Mouse (Mus musculus): Measurements from ENCODE around the gene Mroh2a. TPM values are rescaled to one million over a fixed set of nuclear protein-coding genes. Genes with fewer than 3 reads are reported as not detected.
"Not testable (repeated sequence)": the region's sequence is repeated elsewhere in the genome, so short reads cannot be mapped to it uniquely, and the experiment has no call there.

The Mroh2a gene
- total RNA-seq, 2 experiments from 2014 or later = 0.19 TPM; not detected in 1

DNA sequence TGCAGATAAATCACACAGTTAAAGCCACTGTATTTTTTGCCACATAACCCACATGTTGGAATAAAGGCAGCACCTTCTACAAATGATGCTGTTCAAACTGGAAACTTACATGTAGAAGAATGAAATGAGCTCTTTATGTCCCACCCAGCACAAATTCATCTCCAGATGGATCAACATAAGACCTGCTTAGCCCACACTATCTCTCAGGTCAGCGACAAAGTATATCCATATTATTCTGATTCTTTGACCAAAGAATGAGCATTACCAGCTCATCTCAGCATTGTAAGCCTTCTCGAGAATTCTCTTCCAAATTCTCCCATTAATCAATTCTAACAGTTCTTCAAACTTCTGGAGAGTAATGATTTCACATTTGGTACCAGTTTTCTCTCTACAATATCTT is 4.6 kb upstream of the Mroh2a start:
- Histone ChIP-seq H3K4me3 (no peak overlapping the region), H3K27ac (no peak overlapping the region)
- TF ChIP-seq CTCF (IDR thresholded peaks at IDR 0.05) = no peak
- no peak for DNase-seq (ENCODE audit: extremely low spot score in 1 of 2, low spot score in 2 of 2)
- intact Hi-C loops (cut with DNase I) = no loop called here

DNA sequence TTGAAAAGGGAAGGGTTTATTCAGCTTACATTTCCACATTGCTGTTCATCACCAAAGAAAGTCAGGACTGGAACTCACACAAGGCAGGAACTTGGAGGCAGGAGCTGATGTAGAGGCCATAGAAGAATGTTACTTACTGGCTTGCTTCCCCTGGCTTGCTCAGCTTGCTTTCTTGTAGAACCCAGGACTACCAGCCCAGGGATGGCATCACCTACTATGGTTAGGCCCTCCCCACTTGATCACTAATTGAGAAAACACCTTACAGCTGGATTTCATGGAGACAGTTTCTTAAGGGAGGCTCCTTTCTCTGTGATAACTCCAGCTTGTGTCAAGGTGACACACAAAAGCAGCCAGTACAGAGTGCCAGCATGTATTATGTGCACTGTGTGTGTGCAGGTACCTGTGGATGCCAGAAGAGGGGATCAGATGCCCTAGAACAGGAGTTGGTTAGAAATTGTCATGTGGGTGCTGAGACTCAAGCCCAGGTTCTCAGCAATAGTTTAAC is 3.7 kb upstream of the Mroh2a start:
- H3K4me3 ChIP-seq; intact Hi-C loops (cut with DNase I); DNase-seq (ENCODE audit: extremely low spot score in 1 of 2, low spot score in 2 of 2); H3K27ac ChIP-seq: not testable (repeated sequence)

DNA sequence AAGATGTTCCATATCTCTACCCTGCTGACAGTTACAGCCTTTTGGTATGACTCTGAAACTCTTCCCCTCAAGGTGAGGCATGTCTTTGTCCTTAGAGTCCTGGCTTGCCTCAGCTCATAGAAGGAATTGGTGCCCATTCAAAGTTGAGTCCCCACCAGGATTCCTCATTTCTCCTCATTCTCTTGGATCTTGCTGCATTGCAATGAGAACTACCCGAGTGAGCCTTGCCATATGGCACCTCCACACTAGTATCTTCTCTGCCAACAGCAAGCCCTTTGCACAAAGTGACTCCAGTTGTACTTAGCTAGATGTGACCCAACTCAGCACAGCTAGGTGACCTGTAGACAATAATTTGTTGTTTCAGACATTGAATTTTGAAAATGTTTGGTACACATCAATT is 3.2 kb upstream of the Mroh2a start:
- peak in 1 of 2 experiments; percentile 12 for DNase-seq (ENCODE audit: extremely low spot score in 1 of 2, low spot score in 2 of 2)
- Histone ChIP-seq H3K27ac (no peak overlapping the region), H3K4me3 (no peak overlapping the region)
- intact Hi-C loops (cut with DNase I) = no loop called here
- no peak for TF ChIP-seq CTCF (IDR thresholded peaks at IDR 0.05)

DNA sequence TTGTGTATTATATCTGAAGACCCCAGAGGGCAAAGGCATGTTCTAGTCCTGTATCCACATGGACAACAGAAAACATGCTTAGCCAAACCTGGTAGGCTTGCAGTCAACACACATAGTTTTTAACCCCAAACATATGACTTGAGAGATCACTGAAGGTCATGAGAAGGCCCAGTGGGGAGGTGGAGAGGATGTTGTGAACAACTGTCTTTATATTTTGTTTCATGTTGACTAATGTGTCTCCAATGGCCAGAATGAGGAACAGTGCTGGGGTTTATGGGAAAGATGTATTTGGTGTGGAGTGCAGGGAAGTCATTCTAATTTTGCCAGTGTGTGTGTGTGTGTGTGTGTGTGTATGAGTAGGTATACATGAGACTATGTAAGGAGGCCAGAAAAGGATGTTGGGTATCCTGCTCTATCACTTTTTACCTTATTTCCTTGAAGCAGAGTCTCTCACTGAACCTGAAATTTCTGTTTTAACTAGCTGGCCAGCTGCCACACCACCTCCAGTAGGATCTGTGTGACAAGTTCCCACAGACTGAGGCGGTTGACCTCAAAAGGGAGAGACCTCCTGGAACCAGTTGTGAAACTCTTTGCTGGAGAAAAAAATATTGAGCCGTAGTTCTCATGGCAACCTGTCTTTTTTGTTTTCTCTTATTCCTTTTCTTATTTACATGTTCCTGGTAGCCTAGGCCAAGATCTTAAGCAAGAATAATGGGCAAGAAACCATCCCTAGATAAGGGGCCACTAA is 2.6 kb upstream of the Mroh2a start:
- intact Hi-C loops (cut with DNase I) = no loop called here
- DNase-seq (ENCODE audit: extremely low spot score in 1 of 2, low spot score in 2 of 2) = no peak
- TF ChIP-seq CTCF (IDR thresholded peaks at IDR 0.05) = no peak
- H3K4me3 ChIP-seq = no peak overlapping the region
- no peak overlapping the region for H3K27ac ChIP-seq

DNA sequence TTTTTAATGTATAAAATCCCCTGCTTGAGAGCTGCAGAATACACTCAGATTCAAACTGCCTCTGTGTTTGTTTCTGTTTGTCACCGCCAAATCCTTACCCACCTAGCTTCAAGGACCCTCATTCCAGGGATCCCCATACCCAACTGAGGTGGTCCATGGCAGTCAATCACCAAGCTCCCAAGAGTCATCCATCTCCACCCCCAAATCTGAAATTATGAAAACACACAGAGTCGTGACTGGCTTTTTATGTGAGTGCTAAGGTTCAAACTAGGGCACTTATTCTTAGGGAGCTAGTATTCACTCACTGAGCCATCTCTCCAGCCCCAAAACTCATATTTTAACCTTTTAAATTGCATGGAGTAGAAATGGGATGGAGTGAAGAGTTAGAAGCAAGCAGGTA is 1.5 kb upstream of the Mroh2a start:
- intact Hi-C loops (cut with DNase I); H3K4me3 ChIP-seq; DNase-seq (ENCODE audit: extremely low spot score in 1 of 2, low spot score in 2 of 2); H3K27ac ChIP-seq: not testable (repeated sequence)

DNA sequence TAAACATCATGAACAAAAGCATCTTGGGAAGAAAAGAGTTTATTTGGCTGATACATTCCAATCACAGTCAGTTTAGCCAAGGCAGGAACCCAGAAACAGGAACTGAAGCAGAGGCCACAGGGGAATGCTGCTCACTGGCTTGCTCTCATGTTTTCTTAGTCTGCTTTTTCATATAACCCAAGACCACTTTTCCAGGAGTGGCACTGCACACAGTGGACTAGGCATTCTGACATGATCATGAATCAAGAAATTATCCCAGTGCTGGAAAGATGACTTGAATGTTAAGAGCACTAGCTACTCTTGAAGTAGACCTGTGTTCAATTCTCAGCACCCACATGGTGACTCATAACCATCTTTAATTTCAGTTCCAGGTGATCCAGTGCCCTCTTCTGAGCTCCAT is 1.0 kb upstream of the Mroh2a start:
- no peak for DNase-seq (ENCODE audit: extremely low spot score in 1 of 2, low spot score in 2 of 2)
- intact Hi-C loops (cut with DNase I) = no loop called here
- TF ChIP-seq CTCF (IDR thresholded peaks at IDR 0.05) = no peak
- no peak overlapping the region for H3K27ac ChIP-seq
- H3K4me3 ChIP-seq = no peak overlapping the region

DNA sequence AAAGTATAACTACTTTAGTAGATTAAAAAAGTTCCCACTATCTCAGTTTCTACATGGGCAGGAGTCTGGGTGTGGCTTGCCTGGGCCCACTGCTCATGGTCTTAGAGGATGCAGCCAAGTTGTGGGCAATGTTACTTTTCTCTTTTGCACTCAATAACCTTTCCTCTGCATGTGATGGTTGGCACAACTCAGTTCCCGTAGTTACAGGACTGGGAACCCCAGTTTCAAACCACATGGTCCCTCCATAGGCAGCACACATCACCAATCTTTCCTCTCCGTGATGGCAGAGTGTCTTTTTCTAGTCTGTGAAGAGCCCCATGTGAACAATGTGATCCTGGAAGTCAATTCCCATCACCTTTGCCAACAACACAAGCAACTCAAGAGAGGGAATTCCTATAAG is 696 bp downstream of the Mroh2a start:
- DNase-seq (ENCODE audit: extremely low spot score in 1 of 2, low spot score in 2 of 2) = peak in 1 of 2 experiments; percentile 7
- intact Hi-C loops (cut with DNase I) = no loop called here

DNA sequence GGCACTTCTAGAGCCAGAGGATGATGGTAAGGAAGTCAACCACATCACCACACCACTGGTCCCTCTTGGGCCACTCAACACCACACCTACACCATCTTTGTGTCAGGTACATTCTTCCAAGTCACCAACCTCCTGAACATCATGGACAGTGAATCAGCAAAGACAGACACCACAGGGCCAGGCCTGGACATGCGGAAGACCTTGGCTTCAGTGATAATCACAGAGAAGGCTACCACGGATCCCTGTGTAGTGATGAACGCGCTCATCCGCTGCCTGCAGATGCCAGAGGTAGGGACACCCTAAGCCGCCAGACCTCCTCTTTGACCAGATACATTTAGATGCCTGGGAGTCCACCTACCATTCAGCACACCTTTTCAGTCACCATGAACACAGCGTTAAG is 1.3 kb downstream of the Mroh2a start:
- Histone ChIP-seq H3K27ac (no peak overlapping the region), H3K4me3 (no peak overlapping the region)
- DNase-seq (ENCODE audit: extremely low spot score in 1 of 2, low spot score in 2 of 2) = no peak
- intact Hi-C loops (cut with DNase I) = no loop called here
- no peak for TF ChIP-seq CTCF (IDR thresholded peaks at IDR 0.05)

More for the DNA sequence above, 696 bp downstream of the Mroh2a start:
- Histone ChIP-seq H3K27ac (no peak overlapping the region), H3K4me3 (no peak overlapping the region)
- TF ChIP-seq CTCF (IDR thresholded peaks at IDR 0.05) = no peak

DNA sequence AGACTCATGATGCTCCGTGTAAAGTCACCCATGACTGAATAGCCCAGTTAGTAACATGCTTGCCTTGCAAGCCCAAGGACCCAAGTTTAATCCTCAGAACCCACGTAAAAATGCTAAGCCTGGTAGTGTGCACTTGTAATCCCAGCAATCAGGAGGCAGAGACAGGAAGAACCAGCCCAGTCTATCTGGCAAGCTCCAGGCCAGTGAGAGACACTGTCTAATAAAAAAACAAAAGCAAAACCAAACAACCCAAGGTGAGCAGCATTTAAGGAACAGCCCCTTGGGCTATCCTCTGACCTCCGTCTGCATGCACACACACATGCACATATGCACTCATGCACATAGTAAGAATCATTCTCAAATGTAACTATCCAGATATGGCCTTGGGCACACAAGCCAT is 2.8 kb downstream of the Mroh2a start:
- no peak for DNase-seq (ENCODE audit: extremely low spot score in 1 of 2, low spot score in 2 of 2)
- Histone ChIP-seq H3K4me3 (no peak overlapping the region), H3K27ac (no peak overlapping the region)
- intact Hi-C loops (cut with DNase I) = no loop called here
- TF ChIP-seq CTCF (IDR thresholded peaks at IDR 0.05) = no peak

DNA sequence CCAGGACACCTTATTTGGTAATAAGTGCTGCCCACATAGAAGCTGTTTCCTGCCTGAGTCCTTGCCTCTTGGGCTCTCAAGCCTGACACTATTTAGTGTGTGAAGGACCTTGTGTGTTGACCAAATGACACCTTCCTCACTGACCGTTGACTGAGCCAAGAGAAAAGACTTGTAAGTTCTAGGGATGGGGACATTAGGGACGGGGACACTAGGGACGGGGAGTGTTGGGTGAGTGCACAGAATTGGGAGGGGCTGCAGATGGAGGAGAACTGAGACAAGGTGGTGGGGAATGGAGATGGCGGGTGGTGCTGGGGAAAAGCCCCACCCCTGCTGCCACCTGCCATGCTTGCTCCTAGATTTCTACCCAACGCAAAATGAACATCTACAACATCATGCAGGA is 3.2 kb downstream of the Mroh2a start:
- intact Hi-C loops (cut with DNase I) = no loop called here
- H3K4me3 ChIP-seq = no peak overlapping the region
- no peak for TF ChIP-seq CTCF (IDR thresholded peaks at IDR 0.05)
- no peak for DNase-seq (ENCODE audit: extremely low spot score in 1 of 2, low spot score in 2 of 2)
- no peak overlapping the region for H3K27ac ChIP-seq

DNA sequence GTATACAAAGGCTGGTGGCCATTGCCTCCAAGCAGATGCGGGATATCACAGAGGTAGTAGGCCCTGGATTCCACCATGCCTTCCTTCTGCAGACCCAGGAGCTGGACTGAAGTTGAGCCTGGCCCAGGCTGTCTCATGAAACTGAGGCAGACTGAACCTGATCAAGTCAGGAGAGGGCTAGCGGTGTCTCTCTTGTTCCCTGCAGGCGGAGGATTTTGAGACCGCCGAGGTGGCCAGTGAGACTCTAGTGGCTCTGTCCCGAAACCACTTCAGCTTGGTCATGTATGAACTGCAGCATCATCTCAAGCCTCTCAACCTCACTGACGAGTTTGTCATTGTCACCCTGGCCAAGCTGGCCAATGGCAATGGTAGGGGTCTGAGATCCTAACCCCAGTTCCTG is 3.6 kb downstream of the Mroh2a start:
- H3K27ac ChIP-seq = no peak overlapping the region
- TF ChIP-seq CTCF (IDR thresholded peaks at IDR 0.05) = no peak
- DNase-seq (ENCODE audit: extremely low spot score in 1 of 2, low spot score in 2 of 2) = no peak
- intact Hi-C loops (cut with DNase I) = no loop called here
- no peak overlapping the region for H3K4me3 ChIP-seq

DNA sequence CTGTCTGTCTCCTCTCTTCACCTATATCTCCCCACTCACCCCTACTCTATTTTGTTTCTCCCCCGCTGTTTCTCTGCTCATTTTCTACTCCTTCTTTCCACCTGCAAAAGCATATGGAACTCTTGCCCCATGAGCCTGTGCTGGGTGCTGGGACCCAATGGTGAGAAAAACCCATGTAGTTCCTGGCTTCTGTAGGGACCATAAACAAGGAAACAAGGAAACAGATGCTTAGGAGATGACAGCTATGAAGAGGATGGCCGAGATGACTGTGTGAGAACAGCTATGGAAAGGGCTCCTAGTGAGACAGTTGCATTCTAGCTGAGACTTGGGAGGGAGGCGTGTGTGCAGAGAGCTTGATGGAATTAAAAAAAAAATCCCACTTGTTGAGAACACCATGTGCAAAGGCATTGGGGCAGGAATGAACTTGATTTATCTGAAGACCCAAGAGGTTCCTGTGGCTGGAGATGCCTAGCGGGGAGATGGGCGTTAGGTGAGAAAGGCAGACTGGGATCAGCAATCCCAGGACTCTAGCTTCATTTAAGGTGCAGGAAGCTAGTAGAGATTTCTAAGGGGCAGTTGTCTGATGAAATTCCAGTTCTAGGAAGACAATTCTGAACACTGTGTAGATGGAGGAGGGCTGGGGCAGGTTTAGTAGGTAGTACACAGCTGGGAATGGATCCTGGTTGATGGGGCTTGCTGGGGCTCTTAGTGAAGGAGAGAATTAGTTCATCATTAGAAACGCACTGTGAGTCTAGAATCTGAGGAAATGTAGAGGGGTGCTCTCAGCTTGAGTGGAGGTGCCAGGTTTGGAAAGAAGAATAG is 4.4 kb downstream of the Mroh2a start:
- no peak for DNase-seq (ENCODE audit: extremely low spot score in 1 of 2, low spot score in 2 of 2)
- Histone ChIP-seq H3K27ac (no peak overlapping the region), H3K4me3 (no peak overlapping the region)
- intact Hi-C loops (cut with DNase I) = no loop called here
- no peak for TF ChIP-seq CTCF (IDR thresholded peaks at IDR 0.05)

Data from left cerebral cortex, adult 2 months (tissue).